Mouse (Mus musculus) embryonic facial prominence, embryonic 14.5 days (tissue): ENCODE measurements around the gene Creb3l2. TPM values are rescaled to one million over a fixed set of nuclear protein-coding genes. Genes with fewer than 3 reads are reported as not detected.

ENCODE experiments used
- ATAC-seq: fragments of 200-750 bp; cut with Nextera tagmentation; 2 replicates; pipeline ENCODE4 v1.8.0; 2017; ENCODE audit warnings: low read depth, moderate number of reproducible peaks, moderate TSS enrichment
- DNase-seq: peaks from one replicate; pipeline ENCODE4 v3.0.0-alpha.2; 2015; ENCODE audit warnings: low spot score
- H3K27ac ChIP-seq: fragments of 300-500 bp; sonication (generic); replicated peaks from 2 replicates; pipeline ENCODE4 v1.5.1; 2014; ENCODE audit warnings: low read depth, mild to moderate bottlenecking, low read length, moderate library complexity
- H3K27me3 ChIP-seq: fragments of 300-500 bp; sonication (generic); replicated peaks from 2 replicates; pipeline ENCODE4 v1.6.1; 2014; ENCODE audit warnings: low read length; ENCODE audit not compliant: control insufficient read depth, insufficient read depth
- H3K36me3 ChIP-seq: fragments of 300-500 bp; sonication (generic); 2 replicates; pipeline ENCODE4 v1.6.1; 2014; ENCODE audit warnings: low read length, mixed read lengths; ENCODE audit not compliant: control insufficient read depth, insufficient read depth
- H3K4me1 ChIP-seq: fragments of 300-500 bp; sonication (generic); 2 replicates; pipeline ENCODE4 v1.6.1; 2014; ENCODE audit warnings: antibody characterized with exemption, low read length; ENCODE audit not compliant: control insufficient read depth, insufficient read depth
- H3K4me2 ChIP-seq: fragments of 300-500 bp; sonication (generic); 2 replicates; pipeline ENCODE4 v1.6.1; 2014; ENCODE audit warnings: low read depth, mild to moderate bottlenecking, low read length, moderate library complexity, mixed read lengths
- H3K4me3 ChIP-seq: fragments of 300-500 bp; sonication (generic); 2 replicates; pipeline ENCODE4 v1.5.1; 2014; ENCODE audit warnings: low read depth, mild to moderate bottlenecking, low read length
- H3K9ac ChIP-seq: fragments of 300-500 bp; sonication (generic); 2 replicates; pipeline ENCODE4 v1.6.1; 2014; ENCODE audit warnings: low read depth, mild to moderate bottlenecking, low read length, moderate library complexity, mixed read lengths
- H3K9me3 ChIP-seq: fragments of 300-500 bp; sonication (generic); 2 replicates; pipeline ENCODE4 v1.6.1; 2016; ENCODE audit warnings: low read length; ENCODE audit not compliant: control insufficient read depth
- WGBS: fragments of 180-500 bp; shearing (Covaris S2); extraction: QIAGEN DNeasy Blood & Tissue Kit; methylation state at CpG from one replicate; pipeline ENCODE4 v1.1.7; 2014; 5-methylcytosine and 5-hydroxymethylcytosine counted together
- polyA plus RNA-seq: library from polyadenylated mRNA; unstranded; fragments of >200 nt; fragmentation: Nextera tagmentation; extraction: Ambion mirVana; gene quantifications from 2 replicates; pipeline ENCODE4 v1.2.1, GENCODE M21; 2014

Creb3l2 gene
- polyA plus RNA-seq, 1 experiment from 2014 or later = 35.3 TPM

GRCm38 (mm10) chr6:37354449-37355179 is 87.3 kb downstream of the Creb3l2 start:
- Histone ChIP-seq H3K36me3 (peaks cover 65% of the 10 kb centered on the region), H3K4me2 (0 out of 2 replicates have a peak overlapping the region, but pooled peaks have one; percentile 10), H3K9me3 (no peaks in the 10 kb centered on the region), H3K27ac (peak overlapping the region; percentile 76), H3K27me3 (no peaks in the 10 kb centered on the region), H3K9ac (peak overlapping the region; percentile 20; the same call in 1 of the 2 replicates), H3K4me1 (peaks cover 7% of the 10 kb centered on the region; the same call in 1 of the 2 replicates), H3K4me3 (no peak overlapping the region)
- WGBS = 19% methylated on average over 17 of the region's 17 CpGs
- peak; percentile 95 for DNase-seq
- peak; percentile 50; the same call in 1 of the 2 replicates for ATAC-seq

GRCm38 (mm10) chr6:37353616-37354015 is 88.3 kb downstream of the Creb3l2 start:
- Histone ChIP-seq H3K27me3 (no peaks in the 10 kb centered on the region), H3K4me3 (no peak overlapping the region), H3K4me1 (peaks cover 7% of the 10 kb centered on the region; the same call in 1 of the 2 replicates), H3K9ac (no peak overlapping the region), H3K27ac (no peak overlapping the region), H3K36me3 (peaks cover 58% of the 10 kb centered on the region), H3K9me3 (no peaks in the 10 kb centered on the region), H3K4me2 (no peak overlapping the region)
- no peak for DNase-seq
- WGBS = 88% methylated on average over 9 of the region's 9 CpGs
- no peak for ATAC-seq

GRCm38 (mm10) chr6:37351731-37352380 is 90.1 kb downstream of the Creb3l2 start:
- no peaks in the 10 kb centered on the region for H3K9me3 ChIP-seq
- no peak overlapping the region for H3K9ac ChIP-seq
- H3K36me3 ChIP-seq = peaks cover 64% of the 10 kb centered on the region
- peaks cover 7% of the 10 kb centered on the region; the same call in 1 of the 2 replicates for H3K4me1 ChIP-seq
- 29% methylated on average over 10 of the region's 10 CpGs for WGBS
- H3K27ac ChIP-seq = no peak overlapping the region
- DNase-seq = peak; percentile 83
- H3K4me3 ChIP-seq = no peak overlapping the region
- no peak overlapping the region for H3K4me2 ChIP-seq
- H3K27me3 ChIP-seq = no peaks in the 10 kb centered on the region
- peak; percentile 75 for ATAC-seq

DNA sequence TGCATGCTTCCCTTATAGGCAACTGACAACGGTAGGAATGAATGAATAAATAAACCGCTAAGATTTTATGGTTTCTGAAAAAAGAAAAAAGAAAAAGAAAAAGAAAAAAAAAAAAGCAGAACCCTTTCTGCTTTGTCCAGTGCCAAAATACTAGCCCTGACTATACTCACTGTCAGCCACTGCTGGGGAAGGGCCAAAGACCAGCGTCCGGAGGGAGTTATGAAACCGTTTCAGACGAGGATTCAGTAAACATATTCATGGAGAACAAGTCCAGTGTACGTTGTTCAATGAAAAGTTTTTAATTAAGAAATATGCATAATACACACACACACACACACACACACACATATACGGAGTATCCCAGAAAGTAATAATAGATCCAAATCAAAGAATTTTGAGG is 91.6 kb downstream of the Creb3l2 start:
- WGBS = 89% methylated on average over 8 of the region's 8 CpGs
- DNase-seq (no peak), ATAC-seq (no peak)
- H3K9ac ChIP-seq = no peak overlapping the region
- H3K36me3 ChIP-seq = peaks cover 61% of the 10 kb centered on the region
- no peaks in the 10 kb centered on the region for H3K9me3 ChIP-seq
- H3K4me3 ChIP-seq = no peak overlapping the region
- peaks cover 4% of the 10 kb centered on the region; the same call in 1 of the 2 replicates for H3K4me1 ChIP-seq
- no peaks in the 10 kb centered on the region for H3K27me3 ChIP-seq
- H3K27ac ChIP-seq = no peak overlapping the region
- no peak overlapping the region for H3K4me2 ChIP-seq

DNA sequence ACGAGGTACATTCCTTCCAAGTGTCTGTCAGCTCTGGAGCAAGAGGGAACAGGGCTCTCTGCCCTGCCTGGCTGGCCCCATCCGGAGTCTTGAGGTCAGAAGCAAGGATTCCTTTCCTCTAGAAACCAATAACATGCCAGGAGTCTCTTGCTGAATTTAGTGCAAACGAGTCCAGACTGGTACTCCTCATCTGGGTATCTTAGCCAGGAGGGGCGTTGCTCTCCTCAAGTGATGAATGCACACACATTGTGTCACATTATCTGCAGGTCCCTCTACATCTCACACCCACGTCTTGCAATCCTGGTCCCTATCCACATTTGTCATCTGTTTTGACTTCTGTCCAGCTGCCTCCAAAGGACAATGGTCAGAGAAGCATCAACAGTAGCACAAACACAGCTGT is 94.3 kb downstream of the Creb3l2 start:
- WGBS = 69% methylated on average over 5 of the region's 5 CpGs
- Histone ChIP-seq H3K4me1 (no peaks in the 10 kb centered on the region), H3K4me3 (no peak overlapping the region), H3K9me3 (no peaks in the 10 kb centered on the region), H3K4me2 (no peak overlapping the region), H3K36me3 (peaks cover 62% of the 10 kb centered on the region), H3K27me3 (no peaks in the 10 kb centered on the region), H3K27ac (no peak overlapping the region), H3K9ac (no peak overlapping the region)
- no peak for DNase-seq
- ATAC-seq = no peak

DNA sequence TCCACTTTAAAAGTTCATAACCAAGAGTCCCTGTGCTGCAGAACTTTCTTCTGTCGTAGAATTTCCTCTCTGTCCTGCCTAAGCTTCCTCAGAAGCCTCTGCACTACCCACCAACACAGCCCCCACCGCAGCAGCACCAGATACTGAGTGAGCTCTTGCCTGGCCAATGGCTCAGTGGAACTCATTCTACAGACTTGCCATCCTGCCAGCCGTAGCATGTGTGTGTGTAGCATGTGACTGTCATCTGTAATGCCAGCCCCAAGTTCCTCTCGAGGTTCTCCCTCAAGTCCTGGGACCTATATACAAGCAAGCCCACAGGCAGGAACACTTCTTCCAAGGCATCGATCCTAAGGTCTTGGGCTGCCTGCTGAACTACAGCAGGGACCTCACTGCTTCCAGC is 103.9 kb downstream of the Creb3l2 start:
- no peak overlapping the region for H3K27ac ChIP-seq
- no peaks in the 10 kb centered on the region for H3K9me3 ChIP-seq
- H3K4me2 ChIP-seq = no peak overlapping the region
- no peaks in the 10 kb centered on the region for H3K27me3 ChIP-seq
- 72% methylated on average over 5 of the region's 5 CpGs for WGBS
- H3K4me1 ChIP-seq = peaks cover 14% of the 10 kb centered on the region
- ATAC-seq = no peak
- no peak overlapping the region for H3K9ac ChIP-seq
- H3K4me3 ChIP-seq = no peak overlapping the region
- peaks cover 47% of the 10 kb centered on the region for H3K36me3 ChIP-seq
- no peak for DNase-seq

DNA sequence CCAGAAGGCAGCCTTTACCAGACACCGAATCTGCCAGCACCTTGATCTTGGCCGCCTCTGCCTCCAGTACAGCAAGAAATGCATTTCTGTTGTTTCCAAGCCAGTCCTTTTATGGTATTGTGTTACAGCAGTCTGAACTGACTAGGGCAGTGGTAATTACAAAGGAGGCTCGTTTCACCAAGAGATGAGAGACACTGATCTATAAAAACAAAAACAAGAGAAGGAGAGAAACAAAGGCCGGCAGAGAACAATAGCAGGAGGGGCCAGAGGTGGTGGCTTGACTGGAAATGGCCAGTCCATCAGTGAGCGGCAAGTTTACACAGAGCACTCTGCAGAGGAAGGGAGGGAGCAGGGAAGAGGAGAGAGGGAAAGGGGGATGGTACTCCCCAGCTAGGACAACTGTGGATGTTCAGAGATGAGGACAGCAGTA is 105.1 kb downstream of the Creb3l2 start:
- peaks cover 54% of the 10 kb centered on the region for H3K36me3 ChIP-seq
- peak; percentile 66 for ATAC-seq
- H3K9me3 ChIP-seq = no peaks in the 10 kb centered on the region
- peak; percentile 77 for DNase-seq
- H3K4me3 ChIP-seq = no peak overlapping the region
- WGBS = 10% methylated on average over 5 of the region's 5 CpGs
- peaks cover 14% of the 10 kb centered on the region for H3K4me1 ChIP-seq
- H3K9ac ChIP-seq = no peak overlapping the region
- no peak overlapping the region for H3K4me2 ChIP-seq
- no peaks in the 10 kb centered on the region for H3K27me3 ChIP-seq
- H3K27ac ChIP-seq = peak overlapping the region; percentile 65

GRCm38 (mm10) chr6:37336381-37336780 is 105.6 kb downstream of the Creb3l2 start:
- H3K27me3 ChIP-seq = no peaks in the 10 kb centered on the region
- ATAC-seq (peak; percentile 55; the same call in 1 of the 2 replicates), DNase-seq (peak; percentile 68)
- H3K9me3 ChIP-seq = no peaks in the 10 kb centered on the region
- peaks cover 14% of the 10 kb centered on the region for H3K4me1 ChIP-seq
- H3K4me2 ChIP-seq = no peak overlapping the region
- peak overlapping the region; percentile 65; the same call in 1 of the 2 replicates for H3K27ac ChIP-seq
- 56% methylated on average over 7 of the region's 7 CpGs for WGBS
- peaks cover 55% of the 10 kb centered on the region for H3K36me3 ChIP-seq
- no peak overlapping the region for H3K4me3 ChIP-seq
- H3K9ac ChIP-seq = no peak overlapping the region
